Mouse (Mus musculus): ENCODE data around the gene Nagk. TPM values are rescaled to one million over a fixed set of nuclear protein-coding genes. Genes with fewer than 3 reads are reported as not detected.
"Not testable (repeated sequence)": the region's sequence is repeated elsewhere in the genome, so short reads cannot be mapped to it uniquely, and the experiment has no call there.

The Nagk gene
- polyA plus RNA-seq, 1 experiment = 38.6 TPM

DNA sequence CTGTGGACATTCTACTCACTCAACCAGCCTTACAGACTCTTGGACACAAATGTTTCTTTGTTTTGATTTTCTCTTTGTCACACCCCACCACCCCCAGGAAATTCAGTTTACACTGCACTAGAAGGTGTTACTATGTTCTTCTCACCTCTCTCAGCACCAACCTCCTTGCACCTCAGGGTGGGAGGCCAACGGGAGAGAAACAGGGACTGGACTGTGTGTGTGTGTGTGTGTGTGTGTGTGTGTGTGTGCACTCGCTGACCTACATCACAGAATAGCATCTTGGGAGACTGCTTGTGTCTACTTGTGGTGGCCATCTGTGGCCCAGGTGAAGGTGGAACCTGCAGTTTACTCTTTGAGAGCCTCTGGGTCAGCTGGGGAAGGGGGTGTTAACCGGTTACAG lies 8.4 kb upstream of the Nagk start:
- WGBS = 66% methylated on average over 3 of the region's 3 CpGs
- H3K36me3 ChIP-seq (ENCODE audit: control insufficient read depth, insufficient read depth, low read length) = no peaks in the 10 kb centered on the region
- H3K4me1 ChIP-seq (ENCODE audit: control insufficient read depth, insufficient read depth, low read length) = no peaks in the 10 kb centered on the region
- TF ChIP-seq POLR2A (IDR thresholded peaks at IDR 0.05; ENCODE audit: low read depth, low read length) (no peak), CTCF (conservative IDR thresholded peaks at IDR 0.05; ENCODE audit: insufficient read depth, insufficient read length, low read depth, low read length) (no peak)
- H3K27ac ChIP-seq (ENCODE audit: insufficient read depth, low read depth, low read length) = no peak overlapping the region
- no peaks in the 10 kb centered on the region for H3K27me3 ChIP-seq (replicated peaks; ENCODE audit: control insufficient read depth, insufficient read depth, low read length)
- no peak overlapping the region for H3K4me3 ChIP-seq (ENCODE audit: insufficient read depth, low read depth, low read length)
- DNase-seq = no peak

DNA sequence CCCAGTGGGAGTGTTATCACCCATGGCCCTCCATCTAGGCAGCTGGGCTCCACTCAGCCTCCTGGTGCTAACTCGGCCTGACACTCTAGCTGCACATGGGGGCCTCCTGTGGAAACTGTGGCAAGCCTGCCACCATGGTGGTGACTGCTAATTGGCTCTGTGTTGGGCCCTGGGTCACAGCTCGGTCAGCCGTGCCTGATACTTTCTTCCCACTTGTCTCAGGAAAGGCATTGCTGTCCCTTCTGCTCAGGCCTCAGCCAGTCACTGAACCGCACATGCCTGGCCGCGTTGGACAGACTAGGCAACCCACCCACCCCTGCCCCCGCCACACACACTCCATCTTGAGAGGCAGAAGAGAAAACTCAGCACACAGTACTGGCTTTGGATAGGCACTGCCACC lies 6.2 kb upstream of the Nagk start:
- Histone ChIP-seq H3K27ac (ENCODE audit: insufficient read depth, low read depth, low read length) (no peak overlapping the region), H3K4me3 (ENCODE audit: insufficient read depth, low read depth, low read length) (no peak overlapping the region), H3K36me3 (ENCODE audit: control insufficient read depth, insufficient read depth, low read length) (no peaks in the 10 kb centered on the region), H3K27me3 (replicated peaks; ENCODE audit: control insufficient read depth, insufficient read depth, low read length) (no peaks in the 10 kb centered on the region), H3K4me1 (ENCODE audit: control insufficient read depth, insufficient read depth, low read length) (no peaks in the 10 kb centered on the region)
- DNase-seq = no peak
- 62% methylated on average over 7 of the region's 7 CpGs for WGBS
- TF ChIP-seq CTCF (conservative IDR thresholded peaks at IDR 0.05; ENCODE audit: insufficient read depth, insufficient read length, low read depth, low read length) (no peak), POLR2A (IDR thresholded peaks at IDR 0.05; ENCODE audit: low read depth, low read length) (no peak)

DNA sequence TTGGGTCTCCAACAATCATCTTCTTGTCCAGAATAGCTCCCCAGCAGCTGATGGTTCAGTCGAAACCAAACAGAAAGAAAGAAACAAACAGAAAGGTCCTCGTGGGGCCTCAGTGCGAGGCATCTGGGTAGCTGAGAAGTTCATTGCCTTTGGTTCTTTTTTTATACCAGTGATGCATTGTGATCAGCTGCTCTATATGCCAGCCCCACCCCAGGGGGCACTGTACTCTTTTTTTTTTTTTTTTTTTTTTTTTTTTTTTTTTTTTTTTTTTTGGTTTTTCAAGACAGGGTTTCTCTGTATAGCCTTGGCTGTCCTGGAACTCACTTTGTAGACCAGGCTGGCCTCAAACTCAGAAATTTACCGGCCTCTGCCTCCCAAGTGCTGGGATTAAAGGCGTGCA lies 4.2 kb upstream of the Nagk start:
- not testable (repeated sequence) for DNase-seq; H3K4me1 ChIP-seq (ENCODE audit: control insufficient read depth, insufficient read depth, low read length); H3K4me3 ChIP-seq (ENCODE audit: insufficient read depth, low read depth, low read length); H3K36me3 ChIP-seq (ENCODE audit: control insufficient read depth, insufficient read depth, low read length); H3K27ac ChIP-seq (ENCODE audit: insufficient read depth, low read depth, low read length); H3K27me3 ChIP-seq (replicated peaks; ENCODE audit: control insufficient read depth, insufficient read depth, low read length)
- WGBS = 93% methylated on average over 5 of the region's 5 CpGs

DNA sequence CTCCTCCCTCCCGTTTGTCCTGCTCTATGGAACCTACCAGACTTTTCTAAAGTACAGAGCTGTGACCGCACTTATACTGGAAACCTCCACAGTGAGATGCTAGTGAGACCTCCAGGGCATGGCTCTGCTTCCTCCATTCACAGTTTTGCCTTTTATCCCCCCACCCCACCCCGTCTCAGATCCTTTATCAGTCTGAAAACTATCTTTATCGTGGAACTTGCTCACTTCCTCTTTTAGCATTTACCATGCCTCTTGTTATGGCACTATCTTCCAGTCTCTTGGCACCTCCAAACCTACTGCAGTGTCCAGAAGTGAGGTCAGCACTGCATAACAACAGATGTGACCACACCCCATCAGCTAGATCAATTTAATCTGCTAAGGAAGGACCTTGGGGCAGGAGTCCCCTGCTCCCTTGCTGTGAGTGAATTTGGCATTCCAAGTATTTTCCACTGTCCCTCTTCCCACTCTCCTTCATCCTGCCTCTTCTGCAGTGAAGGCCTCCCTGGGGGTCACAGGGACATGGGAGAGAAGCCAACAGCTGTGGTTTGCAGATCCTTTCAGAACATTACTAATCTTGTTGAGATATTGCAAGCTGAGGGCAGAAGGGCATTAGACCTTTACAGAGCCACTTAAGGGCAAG lies 3.4 kb upstream of the Nagk start:
- H3K4me3 ChIP-seq (ENCODE audit: insufficient read depth, low read depth, low read length) = no peak overlapping the region
- no peak for DNase-seq
- no peaks in the 10 kb centered on the region for H3K27me3 ChIP-seq (replicated peaks; ENCODE audit: control insufficient read depth, insufficient read depth, low read length)
- H3K27ac ChIP-seq (ENCODE audit: insufficient read depth, low read depth, low read length) = no peak overlapping the region
- 66% methylated on average over 4 of the region's 4 CpGs for WGBS
- no peaks in the 10 kb centered on the region for H3K36me3 ChIP-seq (ENCODE audit: control insufficient read depth, insufficient read depth, low read length)
- no peak for TF ChIP-seq POLR2A (IDR thresholded peaks at IDR 0.05; ENCODE audit: low read depth, low read length)
- peaks cover 5% of the 10 kb centered on the region; the same call in 1 of the 2 replicates for H3K4me1 ChIP-seq (ENCODE audit: control insufficient read depth, insufficient read depth, low read length)

DNA sequence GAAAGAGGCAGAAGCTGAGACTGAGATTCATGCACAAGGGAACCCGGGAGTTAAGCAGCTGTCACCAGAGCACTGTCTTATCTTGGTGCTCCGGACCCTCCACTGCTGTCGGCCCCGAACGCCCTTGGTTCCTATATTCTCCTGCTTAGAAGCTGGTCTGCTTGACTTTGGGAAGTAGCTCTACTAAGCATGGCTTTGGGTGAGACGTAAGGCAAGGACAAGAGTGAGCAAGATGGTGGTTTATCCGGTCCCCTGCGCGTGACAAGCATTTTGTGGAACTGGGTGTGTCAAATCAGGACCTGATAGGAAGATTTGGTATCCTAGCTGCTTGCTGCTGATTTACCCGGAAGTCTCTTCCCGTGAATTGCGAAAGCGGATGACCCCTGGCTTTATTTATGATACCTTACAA lies 714 bp downstream of the Nagk start:
- Histone ChIP-seq H3K27ac (ENCODE audit: insufficient read depth, low read depth, low read length) (peak overlapping the region; percentile 80), H3K4me1 (ENCODE audit: control insufficient read depth, insufficient read depth, low read length) (peaks cover 8% of the 10 kb centered on the region; the same call in 1 of the 2 replicates), H3K4me3 (ENCODE audit: insufficient read depth, low read depth, low read length) (peak overlapping the region; percentile 77), H3K27me3 (replicated peaks; ENCODE audit: control insufficient read depth, insufficient read depth, low read length) (no peaks in the 10 kb centered on the region), H3K36me3 (ENCODE audit: control insufficient read depth, insufficient read depth, low read length) (no peaks in the 10 kb centered on the region)
- TF ChIP-seq CTCF (conservative IDR thresholded peaks at IDR 0.05; ENCODE audit: insufficient read depth, insufficient read length, low read depth, low read length) (no peak), POLR2A (IDR thresholded peaks at IDR 0.05; ENCODE audit: low read depth, low read length) (no peak)
- 2% methylated on average over 13 of the region's 13 CpGs for WGBS
- DNase-seq = peak; percentile 56

DNA sequence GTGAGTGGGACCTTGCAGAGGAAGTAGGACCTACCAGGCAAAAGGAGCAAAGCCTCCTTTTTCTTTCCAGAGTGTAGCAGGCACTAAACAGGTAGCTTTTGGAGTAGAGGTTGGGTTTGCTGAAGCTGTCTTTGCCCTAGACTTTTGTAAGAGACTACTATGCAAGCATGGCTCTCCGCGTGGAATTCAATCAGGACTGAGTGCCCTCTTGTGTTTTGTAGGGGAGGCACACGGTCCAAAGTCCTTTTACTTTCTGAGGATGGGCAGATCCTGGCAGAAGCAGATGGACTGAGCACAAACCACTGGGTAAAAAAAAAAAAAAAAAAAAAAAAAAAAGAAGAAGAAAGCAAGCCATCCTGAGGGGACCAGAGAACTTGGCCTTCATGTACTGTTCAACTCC lies 1.9 kb downstream of the Nagk start:
- no peaks in the 10 kb centered on the region for H3K36me3 ChIP-seq (ENCODE audit: control insufficient read depth, insufficient read depth, low read length)
- H3K4me3 ChIP-seq (ENCODE audit: insufficient read depth, low read depth, low read length) = no peak overlapping the region
- no peak overlapping the region for H3K27ac ChIP-seq (ENCODE audit: insufficient read depth, low read depth, low read length)
- H3K4me1 ChIP-seq (ENCODE audit: control insufficient read depth, insufficient read depth, low read length) = peaks cover 8% of the 10 kb centered on the region; the same call in 1 of the 2 replicates
- 41% methylated on average over 3 of the region's 3 CpGs for WGBS
- DNase-seq = peak; percentile 73
- H3K27me3 ChIP-seq (replicated peaks; ENCODE audit: control insufficient read depth, insufficient read depth, low read length) = no peaks in the 10 kb centered on the region
- TF ChIP-seq POLR2A (IDR thresholded peaks at IDR 0.05; ENCODE audit: low read depth, low read length) (no peak), CTCF (conservative IDR thresholded peaks at IDR 0.05; ENCODE audit: insufficient read depth, insufficient read length, low read depth, low read length) (0 out of 2 replicates have a peak, but pooled peaks have one; percentile 28)

DNA sequence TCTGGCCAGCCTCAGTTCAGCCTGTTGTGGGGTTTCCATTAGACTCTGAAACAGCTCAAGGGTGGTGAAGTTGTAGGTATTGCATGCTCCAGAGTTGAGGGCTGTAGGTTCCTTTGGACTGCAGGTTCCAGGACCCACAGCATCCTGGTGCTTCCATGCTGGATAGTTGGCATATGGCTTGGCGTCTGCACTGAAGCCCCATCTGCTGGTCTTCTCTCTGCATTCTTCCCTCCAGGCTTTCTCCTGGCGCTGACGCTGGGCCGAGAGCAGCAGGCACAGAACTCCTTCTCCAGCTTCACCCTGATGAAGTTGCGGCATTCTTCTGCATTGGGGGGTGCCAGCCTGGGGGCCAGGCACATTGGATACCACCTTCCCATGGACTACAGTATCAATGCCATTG lies 7.3 kb downstream of the Nagk start:
- Histone ChIP-seq H3K36me3 (ENCODE audit: control insufficient read depth, insufficient read depth, low read length) (no peaks in the 10 kb centered on the region), H3K27me3 (replicated peaks; ENCODE audit: control insufficient read depth, insufficient read depth, low read length) (no peaks in the 10 kb centered on the region), H3K27ac (ENCODE audit: insufficient read depth, low read depth, low read length) (no peak overlapping the region), H3K4me1 (ENCODE audit: control insufficient read depth, insufficient read depth, low read length) (peaks cover 2% of the 10 kb centered on the region; the same call in 1 of the 2 replicates), H3K4me3 (ENCODE audit: insufficient read depth, low read depth, low read length) (no peak overlapping the region)
- TF ChIP-seq CTCF (conservative IDR thresholded peaks at IDR 0.05; ENCODE audit: insufficient read depth, insufficient read length, low read depth, low read length) = no peak
- TF ChIP-seq POLR2A (IDR thresholded peaks at IDR 0.05; ENCODE audit: low read depth, low read length) = no peak
- DNase-seq = no peak
- 96% methylated on average over 5 of the region's 5 CpGs for WGBS
